Mouse (Mus musculus): ENCODE results near the gene Gfm2. TPM values are rescaled to one million over a fixed set of nuclear protein-coding genes. Genes with fewer than 3 reads are reported as not detected.

Gfm2 gene
- total RNA-seq, 2 experiments from 2014 or later, result 26.9 to 28.3 TPM

DNA sequence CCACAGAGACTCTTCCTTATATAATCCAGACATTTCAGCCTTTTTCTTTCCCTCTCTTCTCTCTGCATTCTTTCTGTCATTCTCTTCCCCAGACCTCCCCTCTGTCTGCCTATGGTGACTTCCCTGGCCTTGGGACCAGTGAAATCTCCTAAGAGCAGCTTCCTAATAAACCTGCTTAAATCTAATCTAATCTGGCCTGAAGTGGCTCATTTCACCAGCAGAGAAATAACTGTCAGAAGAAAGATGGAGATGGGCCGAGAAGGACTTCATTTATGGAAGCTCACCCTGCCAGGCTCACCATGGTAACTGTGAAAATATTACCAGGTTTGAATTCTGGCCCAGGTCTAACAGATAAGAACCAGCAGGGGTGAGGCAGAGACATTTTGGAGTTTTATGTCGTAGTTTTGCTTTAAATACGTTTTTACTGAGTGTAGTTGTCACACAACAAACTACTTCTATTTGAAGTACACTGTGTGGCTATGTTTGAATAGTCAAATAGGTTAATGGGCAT, 70.8 kb downstream of the Gfm2 start:
- H3K27ac ChIP-seq, result peak overlapping the region; percentile 53
- no peak overlapping the region for H3K4me3 ChIP-seq
- intact Hi-C loops (cut with DNase I), result no loop called here
- DNase-seq (ENCODE audit: extremely low spot score in 1 of 2, low spot score in 2 of 2), result no peak
- TF ChIP-seq CTCF (IDR thresholded peaks at IDR 0.05), result no peak

- Histone ChIP-seq H3K4me3 (no peak overlapping the region), H3K27ac (no peak overlapping the region)
- intact Hi-C loops (cut with DNase I), result no loop called here
- DNase-seq (ENCODE audit: extremely low spot score in 1 of 2, low spot score in 2 of 2), result no peak
- TF ChIP-seq CTCF (IDR thresholded peaks at IDR 0.05), result no peak
Observed at GRCm38 (mm10) chr13:97214583-97215268, 77.0 kb downstream of the Gfm2 start.

DNA sequence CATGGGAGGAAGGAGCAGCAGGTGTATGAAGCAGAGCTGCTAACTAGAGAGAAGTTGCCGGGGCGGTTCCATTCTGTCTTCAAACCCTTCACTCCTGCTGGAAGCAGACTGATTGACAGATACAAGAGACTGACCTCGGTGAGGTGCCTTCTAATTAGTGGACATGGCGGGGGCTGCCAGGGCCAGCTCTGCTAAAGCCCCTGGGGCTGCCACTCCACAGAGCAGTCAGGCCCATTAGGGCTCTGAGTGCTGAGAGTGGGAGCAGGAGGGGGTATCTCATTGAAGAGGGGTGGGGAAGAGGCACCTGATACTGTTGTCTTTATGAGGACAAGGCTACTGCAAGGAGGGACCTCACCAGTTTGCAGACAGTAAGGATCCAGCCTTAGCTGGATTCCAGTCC, 77.8 kb downstream of the Gfm2 start:
- intact Hi-C loops (cut with DNase I), result no loop called here
- no peak for TF ChIP-seq CTCF (IDR thresholded peaks at IDR 0.05)
- Histone ChIP-seq H3K4me3 (no peak overlapping the region), H3K27ac (no peak overlapping the region)
- DNase-seq (ENCODE audit: extremely low spot score in 1 of 2, low spot score in 2 of 2), result no peak

GRCm38 (mm10) chr13:97216196-97216595, 78.5 kb downstream of the Gfm2 start:
- H3K4me3 ChIP-seq, result no peak overlapping the region
- no peak for TF ChIP-seq CTCF (IDR thresholded peaks at IDR 0.05)
- no peak for DNase-seq (ENCODE audit: extremely low spot score in 1 of 2, low spot score in 2 of 2)
- no peak overlapping the region for H3K27ac ChIP-seq
- intact Hi-C loops (cut with DNase I), result no loop called here

- intact Hi-C loops (cut with DNase I), result no loop called here
- H3K4me3 ChIP-seq, result no peak overlapping the region
- no peak overlapping the region for H3K27ac ChIP-seq
- TF ChIP-seq CTCF (IDR thresholded peaks at IDR 0.05), result no peak
- DNase-seq (ENCODE audit: extremely low spot score in 1 of 2, low spot score in 2 of 2), result no peak
Observed at GRCm38 (mm10) chr13:97220022-97220421, 82.3 kb downstream of the Gfm2 start.

DNA sequence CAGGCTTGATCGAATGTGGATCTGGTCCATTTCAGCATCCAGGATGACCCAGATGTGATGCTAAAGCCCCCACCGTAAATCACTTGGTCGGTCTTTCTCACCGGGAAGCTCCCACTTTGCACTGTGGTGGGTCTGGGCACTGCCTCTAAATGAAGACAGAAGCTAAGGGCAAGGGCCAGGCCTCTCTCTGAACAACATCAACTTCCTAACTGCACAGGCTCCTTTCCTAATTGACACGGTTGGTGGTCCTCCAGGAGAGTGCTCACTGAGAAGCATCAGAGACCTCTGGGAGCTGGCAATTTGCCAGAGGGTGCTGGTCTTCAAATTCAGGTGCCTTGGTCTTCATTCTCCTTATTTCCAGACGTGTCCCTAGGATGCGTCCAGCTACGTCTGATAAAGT, 86.1 kb downstream of the Gfm2 start:
- DNase-seq (ENCODE audit: extremely low spot score in 1 of 2, low spot score in 2 of 2), result no peak
- H3K4me3 ChIP-seq, result no peak overlapping the region
- no peak overlapping the region for H3K27ac ChIP-seq
- intact Hi-C loops (cut with DNase I), result no loop called here
- no peak for TF ChIP-seq CTCF (IDR thresholded peaks at IDR 0.05)

DNA sequence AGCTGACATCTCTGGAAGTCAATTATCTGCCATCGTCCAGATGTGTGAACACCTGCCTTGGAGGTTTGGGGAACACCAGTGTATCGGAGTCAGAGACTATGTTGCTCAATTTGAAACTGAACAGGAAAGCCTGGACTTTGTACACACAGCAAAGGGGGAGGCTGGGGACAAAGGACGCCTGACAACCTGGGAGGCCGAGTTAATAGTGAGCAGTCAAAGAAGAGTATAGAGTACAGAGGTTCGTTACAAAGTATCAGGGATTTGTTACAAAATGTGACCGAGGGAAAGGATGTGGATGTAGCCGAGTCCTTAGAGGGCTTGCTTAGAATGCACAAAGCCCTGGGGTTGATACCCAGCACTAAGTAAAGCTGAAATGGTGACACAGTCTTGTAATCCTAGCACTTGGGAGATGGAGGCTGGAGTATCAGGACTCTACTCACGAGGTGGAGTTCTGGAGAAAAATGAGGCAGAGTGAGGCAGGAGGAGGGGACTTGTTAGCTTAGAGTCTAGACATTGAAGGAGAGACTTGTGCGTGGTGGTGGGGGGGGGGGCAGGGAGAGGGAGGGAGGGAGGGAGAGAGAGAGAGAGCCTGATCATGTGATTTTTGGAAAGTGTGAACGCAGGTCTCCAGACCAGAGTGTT, 86.7 kb downstream of the Gfm2 start:
- intact Hi-C loops (cut with DNase I), result no loop called here
- Histone ChIP-seq H3K4me3 (no peak overlapping the region), H3K27ac (no peak overlapping the region)
- no peak for DNase-seq (ENCODE audit: extremely low spot score in 1 of 2, low spot score in 2 of 2)
- no peak for TF ChIP-seq CTCF (IDR thresholded peaks at IDR 0.05)

GRCm38 (mm10) chr13:97225130-97225529, 87.4 kb downstream of the Gfm2 start:
- no peak for DNase-seq (ENCODE audit: extremely low spot score in 1 of 2, low spot score in 2 of 2)
- peak overlapping the region; percentile 9; the same call in 1 of the 2 replicates for H3K4me3 ChIP-seq
- TF ChIP-seq CTCF (IDR thresholded peaks at IDR 0.05), result no peak
- intact Hi-C loops (cut with DNase I), result no loop called here
- no peak overlapping the region for H3K27ac ChIP-seq

GRCm38 (mm10) chr13:97227795-97228194, 90.1 kb downstream of the Gfm2 start:
- intact Hi-C loops (cut with DNase I), result no loop called here
- Histone ChIP-seq H3K27ac (no peak overlapping the region), H3K4me3 (no peak overlapping the region)
- DNase-seq (ENCODE audit: extremely low spot score in 1 of 2, low spot score in 2 of 2), result no peak
- TF ChIP-seq CTCF (IDR thresholded peaks at IDR 0.05), result no peak

DNA sequence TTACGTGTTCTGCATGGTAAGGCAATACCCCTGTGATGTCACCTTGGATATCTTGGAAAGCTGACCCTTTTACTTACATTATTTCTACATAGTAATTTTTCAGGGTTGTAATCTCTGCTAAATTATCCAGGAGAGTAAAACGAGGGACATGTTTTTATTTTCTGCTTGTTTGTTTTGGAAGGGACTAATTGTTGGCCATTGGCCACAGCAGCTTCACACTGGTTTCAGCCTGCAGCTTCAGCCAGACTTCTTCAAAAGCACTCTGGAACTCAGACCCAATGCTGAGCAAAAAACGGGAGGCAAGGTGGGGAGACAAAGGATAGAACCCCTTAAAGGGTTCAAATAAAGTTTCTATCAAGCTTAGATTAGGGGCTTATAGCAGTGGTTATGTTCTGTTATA, 92.4 kb downstream of the Gfm2 start:
- Histone ChIP-seq H3K27ac (no peak overlapping the region), H3K4me3 (no peak overlapping the region)
- DNase-seq (ENCODE audit: extremely low spot score in 1 of 2, low spot score in 2 of 2), result no peak
- intact Hi-C loops (cut with DNase I), result loop anchor here (5.0 kb wide), 1 partner anchor 777 kb away; no protein-coding TSS in a partner anchor
- no peak for TF ChIP-seq CTCF (IDR thresholded peaks at IDR 0.05)

Other genes starting within 250 kb of the Gfm2 start
- 10 to 100 TPM in 1 of 2 experiments, 1 to 10 TPM in 1; 9.9 to 15.1 TPM for gene Gcnt4, start 213.2 kb upstream of the Gfm2 start, total RNA-seq (2021)
- not detected for gene 1700029F12Rik, start 103.6 kb upstream of the Gfm2 start, total RNA-seq (2021)
- gene Fam169a, start 70.7 kb upstream of the Gfm2 start, total RNA-seq (2021), result 10 to 100 TPM; 46.2 to 48.1 TPM
- gene Gm6169, start 38.7 kb upstream of the Gfm2 start, total RNA-seq (2021), result 1 to 10 TPM in 1 of 2 experiments, under 1 TPM in 1; 0.36 to 3.0 TPM
- 10 to 100 TPM; 36.8 to 37.1 TPM for gene Nsa2, start within 50 bp of the Gfm2 start, total RNA-seq (2021)
- 100 to 1,000 TPM; 102 to 103 TPM for gene Hexb, start 60.4 kb downstream of the Gfm2 start, total RNA-seq (2021)
- gene Enc1, start 103.2 kb downstream of the Gfm2 start, total RNA-seq (2021), result 100 to 1,000 TPM; 653 to 683 TPM

All from left cerebral cortex, adult 2 months (tissue).